In genomic region chr4:63860236-63860635, GRCm38 (mm10) we compare ENCODE assay signal across 17 mouse cellular contexts. TPM values are rescaled to one million over a fixed set of nuclear protein-coding genes. Genes with fewer than 3 reads are reported as not detected.
"Had no signal": no experiment of that assay in that cellular context is flagged by ENCODE, and none has a peak within 500 bp of the region (broad histone marks: within the 10 kb centered on the region; RNA-seq: fewer than 3 reads in every experiment).

No protein-coding gene starts in this region.

- DNase-seq: kidney, adult 8-10 months; kidney, postnatal 36 days; lung, embryonic 14.5 days; lung, postnatal 10 days; lung, postnatal 4 days; right cerebral cortex, postnatal 25 days had no signal

- H3K4me2 ChIP-seq: liver, embryonic 12.5 days; lung, embryonic 14.5 days; midbrain, embryonic 11.5 days; midbrain, embryonic 15.5 days had no signal

- H3K27ac ChIP-seq: kidney, postnatal 0 days; left cerebral cortex, adult 2 months; limb, embryonic 10.5 days; liver, embryonic 12.5 days; midbrain, embryonic 15.5 days had no signal

- ATAC-seq: intestine, postnatal 0 days; liver, embryonic 12.5 days; midbrain, embryonic 15.5 days had no signal

- H3K36me3 ChIP-seq: limb, embryonic 10.5 days; liver, embryonic 12.5 days; midbrain, embryonic 15.5 days had no signal

- H3K4me3 ChIP-seq: left cerebral cortex, adult 2 months; limb, embryonic 10.5 days; liver, embryonic 12.5 days; megakaryocyte, embryonic 14.5 days; midbrain, embryonic 15.5 days had no signal

- H3K27me3 ChIP-seq: liver, embryonic 12.5 days; midbrain, embryonic 15.5 days had no signal

- H3K4me1 ChIP-seq: limb, embryonic 10.5 days; liver, embryonic 12.5 days; midbrain, embryonic 15.5 days had no signal

RNA-seq across cellular contexts. Expression of gene Tnfsf8, which starts 0.9 kb away (rescaled TPM):
- polyA plus RNA-seq: kidney, postnatal 0 days; limb, embryonic 10.5 days; liver, embryonic 16.5 days; midbrain, embryonic 11.5 days; midbrain, embryonic 15.5 days; neural tube, embryonic 14.5 days; stomach, embryonic 14.5 days had no signal
